Mouse (Mus musculus): ENCODE results near the gene Lbh.
A peak's percentile ranks its signal among the peaks of the same experiment; 100 is the strongest.

Gene Lbh

DNA sequence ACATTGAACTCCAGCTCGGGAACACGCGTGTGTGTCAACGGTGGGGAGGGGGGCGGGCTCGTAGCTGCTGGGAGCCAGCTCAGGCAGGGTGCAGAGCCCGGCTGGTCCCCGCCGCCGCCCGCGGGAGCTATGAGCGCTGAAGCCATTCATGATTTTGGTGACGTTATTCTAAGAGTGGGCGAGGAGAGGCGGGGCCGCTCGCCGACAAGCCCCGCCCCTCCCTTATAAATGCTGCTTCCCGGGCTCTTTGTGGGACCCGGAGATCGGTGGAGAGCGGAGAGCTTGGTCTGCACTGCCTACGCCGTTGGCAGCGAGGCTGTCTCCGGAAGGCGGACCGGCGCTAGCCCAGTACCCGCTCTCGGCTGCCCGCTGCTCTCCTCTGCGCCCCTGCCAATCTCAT lies at the start of gene Lbh:
Lbh (plus strand) TSS at position 253 of the 400 bp plus-strand sequence.
- DNase-seq, result peak; percentile 93

DNA sequence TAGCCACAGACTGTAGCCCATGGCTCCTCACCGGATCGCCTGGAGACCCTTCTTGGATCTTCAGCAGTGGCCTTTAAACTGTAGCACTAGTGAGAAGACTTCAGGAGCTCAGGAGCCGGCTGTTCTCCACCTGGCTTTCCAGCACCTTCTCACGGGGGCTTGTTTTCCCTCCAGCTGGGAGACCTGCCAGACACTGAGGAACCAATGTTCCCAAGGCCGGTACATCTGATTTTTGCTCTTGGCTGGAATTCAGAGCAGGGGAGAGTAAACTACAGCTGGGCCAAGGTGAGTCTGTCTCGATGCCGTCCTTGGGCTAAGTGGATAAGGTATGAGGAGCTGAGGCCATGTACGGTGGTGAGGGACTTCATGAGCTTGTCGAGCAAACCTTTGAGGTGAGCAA lies 39.1 kb upstream of the Lbh start:
- DNase-seq, result no peak

- no peak for DNase-seq
These were observed 37.9 kb upstream of the Lbh start for GRCm38 (mm10) chr17:72880156-72880555.

DNA sequence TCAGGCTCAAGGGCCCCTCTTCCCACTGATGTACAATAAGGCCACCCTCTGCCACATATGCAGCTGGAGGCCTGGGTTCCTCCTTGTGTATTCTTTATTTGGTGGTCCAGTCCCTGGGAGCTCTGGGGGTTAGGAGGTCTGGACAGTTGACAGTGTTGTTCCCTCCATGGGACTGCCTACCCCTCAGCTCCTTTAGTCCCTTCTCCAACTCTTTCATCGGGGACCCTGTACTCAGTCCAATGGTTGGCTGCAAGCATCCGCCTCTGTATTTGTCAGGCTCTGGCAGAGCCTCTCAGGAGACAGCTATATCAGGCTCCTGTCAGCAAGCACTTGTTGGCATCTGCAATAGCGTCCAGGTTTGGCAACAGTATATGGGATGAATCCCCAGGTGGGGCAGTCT lies 37.1 kb upstream of the Lbh start:
- DNase-seq, result no peak

GRCm38 (mm10) chr17:72881804-72882203 lies 36.3 kb upstream of the Lbh start:
- no peak for DNase-seq

DNA sequence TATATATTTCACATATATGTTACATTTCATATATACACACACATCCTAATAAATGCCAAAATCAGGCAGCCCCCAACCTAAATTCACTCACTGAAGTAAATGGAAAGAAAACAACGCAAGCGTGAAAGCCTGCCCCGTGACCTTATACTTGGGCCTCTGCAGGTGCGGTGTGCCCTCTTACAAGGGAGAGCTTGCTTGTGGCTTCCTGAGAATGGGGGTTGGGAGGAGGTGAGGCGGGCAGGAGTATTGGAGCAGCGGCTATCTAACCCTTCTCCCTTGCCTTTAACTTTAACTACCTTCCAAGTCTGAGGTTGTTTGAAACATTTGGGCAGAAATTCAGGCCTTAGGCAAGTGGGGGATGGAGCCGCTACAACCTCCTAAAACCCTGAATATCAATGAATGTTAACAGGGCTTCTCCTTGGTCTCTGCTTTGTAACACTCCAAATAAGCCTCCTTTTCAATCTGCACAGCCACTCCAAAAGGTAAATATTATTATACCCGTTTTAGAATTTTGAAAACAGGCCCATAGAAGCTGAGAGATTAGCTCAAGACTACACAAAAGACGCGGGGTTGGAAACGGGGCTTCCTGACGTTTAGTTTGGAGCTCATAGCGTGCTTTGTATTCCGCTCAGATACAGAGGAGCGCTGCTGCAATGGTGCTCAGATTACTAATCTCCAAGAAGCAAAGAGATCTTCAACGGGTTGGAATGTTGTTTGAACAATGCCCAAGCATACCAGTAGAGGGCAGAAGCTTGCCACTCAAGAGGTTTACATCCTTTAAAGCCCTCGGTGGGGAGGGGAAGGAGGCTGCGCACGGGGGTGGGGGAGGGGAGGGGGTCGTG lies 28.3 kb upstream of the Lbh start:
- peak; percentile 59 to 76 for DNase-seq

- no peak for DNase-seq
These were observed 27.7 kb upstream of the Lbh start for GRCm38 (mm10) chr17:72890398-72890898.

GRCm38 (mm10) chr17:72891556-72891955 lies 26.5 kb upstream of the Lbh start:
- DNase-seq, result no peak

DNA sequence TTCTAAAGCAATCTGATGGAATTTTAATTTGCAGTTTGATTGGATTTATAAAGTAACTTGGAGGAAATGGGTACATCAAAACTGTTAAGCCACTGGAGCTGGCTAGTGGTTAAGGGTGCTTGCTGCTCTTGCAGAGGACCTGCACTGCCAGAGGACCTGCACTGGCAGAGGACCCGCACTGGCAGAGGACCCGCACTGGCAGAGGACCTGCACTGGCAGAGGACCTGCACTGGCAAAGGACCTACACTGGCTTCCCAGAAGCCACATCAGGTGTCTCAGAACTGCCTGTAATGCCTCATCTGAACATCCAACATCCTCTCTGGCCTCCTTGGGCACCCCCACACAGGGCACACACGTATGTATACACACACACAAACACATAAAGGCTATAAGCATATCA lies 22.6 kb upstream of the Lbh start:
- no peak for DNase-seq

- no peak for DNase-seq
These were observed 21.0 kb upstream of the Lbh start for GRCm38 (mm10) chr17:72897076-72897475.

GRCm38 (mm10) chr17:72897961-72898360 lies 20.1 kb upstream of the Lbh start:
- no peak for DNase-seq

DNA sequence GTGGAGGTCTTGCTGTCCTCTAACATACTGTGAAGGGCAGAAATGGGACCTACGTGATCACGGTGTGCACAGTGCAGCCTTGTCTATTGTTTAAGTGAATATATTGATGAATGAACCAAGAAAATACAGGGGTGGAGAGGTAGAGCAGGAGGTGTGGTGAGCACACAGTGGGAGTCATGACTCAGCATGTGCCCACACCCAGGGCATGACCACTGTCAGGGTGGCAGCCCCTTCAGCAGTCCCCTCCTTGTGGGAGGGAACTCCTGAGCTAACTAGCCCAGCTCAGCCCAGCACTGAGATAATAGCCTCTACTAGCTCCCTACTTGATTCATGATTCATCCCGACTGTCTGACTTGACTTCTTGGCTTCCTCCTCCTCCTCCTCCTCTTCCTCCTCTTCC lies 19.3 kb upstream of the Lbh start:
- no peak for DNase-seq

- no peak for DNase-seq
These were observed 17.1 kb upstream of the Lbh start for GRCm38 (mm10) chr17:72901021-72901420.

DNA sequence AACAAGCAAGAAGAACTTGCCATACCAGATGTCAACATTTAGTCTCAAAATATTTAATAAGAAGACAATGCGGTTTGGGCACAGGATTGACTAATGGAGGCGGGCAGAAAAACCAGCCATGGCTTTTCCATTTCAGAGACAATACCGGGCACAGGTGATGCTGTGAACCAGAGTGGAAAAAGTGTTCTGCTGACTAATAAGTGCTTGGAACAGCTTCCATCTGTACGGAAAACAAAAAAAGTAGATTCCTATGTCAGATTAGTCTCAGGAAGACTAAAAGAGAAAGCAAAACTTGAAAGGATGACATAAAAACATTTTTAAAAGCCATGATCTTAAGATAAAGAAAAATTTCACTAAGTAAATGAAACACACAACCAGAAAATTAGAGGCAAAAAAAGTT lies 16.4 kb upstream of the Lbh start:
- DNase-seq, result no peak

GRCm38 (mm10) chr17:72903321-72903720 lies 14.8 kb upstream of the Lbh start:
- no peak for DNase-seq

DNA sequence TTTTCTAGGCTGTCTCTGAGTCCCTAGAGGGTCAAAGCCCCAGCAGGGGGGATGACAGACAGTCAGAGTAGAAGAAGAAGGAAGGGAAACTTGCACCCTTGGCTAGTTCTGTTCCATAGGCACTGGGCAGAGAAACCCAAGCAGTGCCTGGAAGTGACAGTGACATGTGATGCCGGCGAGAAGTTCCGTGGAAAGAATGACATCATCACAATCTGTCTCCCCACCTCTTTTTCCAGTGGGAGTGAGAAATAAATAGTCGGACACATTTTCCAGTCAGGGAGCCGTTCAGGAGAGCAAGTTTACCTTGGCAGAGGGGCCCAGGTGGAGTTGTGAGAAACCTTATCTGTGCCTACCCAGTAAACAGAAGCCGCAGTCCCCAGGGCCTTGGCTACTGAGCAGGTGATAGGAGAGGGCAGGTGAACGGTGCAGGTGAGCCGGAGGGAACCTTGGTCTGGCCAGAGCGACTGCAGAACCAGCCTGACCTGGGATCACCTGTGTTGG lies 14.1 kb upstream of the Lbh start:
- DNase-seq, result no peak

- no peak for DNase-seq
These were observed 13.2 kb upstream of the Lbh start for GRCm38 (mm10) chr17:72904873-72905272.

- DNase-seq, result no peak
These were observed 11.7 kb upstream of the Lbh start for GRCm38 (mm10) chr17:72906231-72906896.

DNA sequence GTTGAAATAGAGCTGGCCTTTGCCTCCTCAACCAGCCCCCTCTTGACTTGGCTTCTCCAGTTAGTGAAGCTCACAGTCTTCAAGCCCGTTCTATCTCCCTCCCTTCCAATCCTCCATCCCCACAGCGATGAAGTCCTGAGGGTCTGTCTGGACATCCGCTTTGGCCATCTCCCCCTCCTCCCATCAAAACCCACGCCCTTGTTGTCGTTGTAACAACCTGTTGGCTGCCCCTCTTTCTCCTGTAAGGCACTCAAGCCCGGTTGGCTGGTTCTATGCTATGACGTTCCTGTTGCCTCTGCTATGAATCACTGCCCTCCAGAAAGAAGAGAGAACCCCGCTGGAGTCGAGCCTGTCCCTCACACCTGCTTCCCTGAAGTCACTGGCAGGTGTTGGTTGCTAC lies 10.9 kb upstream of the Lbh start:
- DNase-seq, result no peak

GRCm38 (mm10) chr17:72907777-72908176 lies 10.3 kb upstream of the Lbh start:
- DNase-seq, result no peak

GRCm38 (mm10) chr17:72908561-72908960 lies 9.5 kb upstream of the Lbh start:
- no peak for DNase-seq

GRCm38 (mm10) chr17:72909061-72909852 lies 8.8 kb upstream of the Lbh start:
- no peak for DNase-seq

GRCm38 (mm10) chr17:72911283-72911682 lies 6.8 kb upstream of the Lbh start:
- no peak for DNase-seq
